Mouse (Mus musculus): ENCODE results near the gene Csnk1d. TPM values are rescaled to one million over a fixed set of nuclear protein-coding genes. Genes with fewer than 3 reads are reported as not detected.

Csnk1d gene
- polyA plus RNA-seq, 1 experiment from 2014 or later: 150 TPM

DNA sequence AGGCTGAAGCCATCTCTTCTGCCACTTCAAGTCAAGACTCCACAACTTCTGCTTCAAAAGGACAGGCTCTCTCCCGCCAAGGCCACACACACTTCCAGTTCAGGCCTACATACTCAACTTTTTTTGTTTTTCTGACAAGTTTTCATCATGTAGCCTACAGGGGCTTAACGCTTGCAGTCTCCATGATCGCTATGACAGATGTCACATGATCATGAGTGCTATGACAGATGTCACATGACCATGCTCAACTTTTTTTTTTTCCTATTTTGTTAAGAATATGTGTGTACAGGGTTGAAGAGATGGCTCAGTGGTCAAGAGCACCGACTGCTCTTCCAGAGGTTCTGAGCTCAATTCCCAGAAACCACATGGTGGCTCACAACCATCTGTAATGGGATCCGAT, 73.4 kb downstream of the Csnk1d start:
- Histone ChIP-seq H3K9me3 (no peaks in the 10 kb centered on the region), H3K9ac (no peak overlapping the region), H3K4me3 (replicated peaks) (no peak overlapping the region), H3K4me2 (no peak overlapping the region), H3K36me3 (replicated peaks) (peaks cover 51% of the 10 kb centered on the region), H3K27me3 (no peaks in the 10 kb centered on the region), H3K4me1 (no peaks in the 10 kb centered on the region), H3K27ac (no peak overlapping the region)
- 91% methylated on average over 5 of the region's 5 CpGs for WGBS
- no peak for ATAC-seq (ENCODE audit: low FRiP score)

DNA sequence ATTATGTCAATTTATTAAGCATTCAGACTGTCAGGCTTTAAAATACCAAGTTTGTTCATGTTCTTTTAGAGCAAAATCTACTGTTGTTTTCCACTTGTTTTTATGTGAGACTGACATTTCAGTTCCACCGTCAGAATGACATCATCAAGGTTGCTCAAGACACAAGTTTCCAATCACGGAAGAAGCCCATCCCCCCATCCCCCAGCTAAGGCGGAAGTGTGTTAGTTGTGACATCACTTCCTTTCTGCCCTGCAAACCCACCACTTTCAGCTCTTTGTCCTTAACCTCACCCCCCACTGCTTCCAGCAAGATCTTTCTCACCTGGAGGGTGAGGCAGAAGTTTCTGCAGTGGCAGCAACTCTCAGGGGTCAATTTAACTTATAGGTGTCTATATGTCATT, 74.7 kb downstream of the Csnk1d start:
- Histone ChIP-seq H3K9ac (no peak overlapping the region), H3K4me3 (replicated peaks) (no peak overlapping the region), H3K27me3 (no peaks in the 10 kb centered on the region), H3K4me2 (no peak overlapping the region), H3K9me3 (no peaks in the 10 kb centered on the region), H3K27ac (no peak overlapping the region), H3K36me3 (replicated peaks) (peaks cover 45% of the 10 kb centered on the region), H3K4me1 (no peaks in the 10 kb centered on the region)
- 72% methylated on average over 3 of the region's 3 CpGs for WGBS
- no peak for ATAC-seq (ENCODE audit: low FRiP score)

GRCm38 (mm10) chr11:120913796-120914195, 77.3 kb downstream of the Csnk1d start:
- 93% methylated on average over 4 of the region's 4 CpGs for WGBS
- Histone ChIP-seq H3K4me2 (no peak overlapping the region), H3K27ac (no peak overlapping the region), H3K36me3 (replicated peaks) (peaks cover 21% of the 10 kb centered on the region), H3K4me1 (no peaks in the 10 kb centered on the region), H3K9ac (no peak overlapping the region), H3K9me3 (no peaks in the 10 kb centered on the region), H3K27me3 (no peaks in the 10 kb centered on the region), H3K4me3 (replicated peaks) (no peak overlapping the region)
- ATAC-seq (ENCODE audit: low FRiP score): no peak

Other genes with a start within 250 kb of the Csnk1d start
- 5.2 and 6.1 TPM in 2 replicates for gene Hmga1b, start 228.5 kb downstream of the Csnk1d start, polyA plus RNA-seq (2016; fragmentation: Nextera tagmentation; extraction: Ambion mirVana)
- 58.1 and 63.7 TPM in 2 replicates for gene Rfng, start 207.1 kb downstream of the Csnk1d start, polyA plus RNA-seq (2016; fragmentation: Nextera tagmentation; extraction: Ambion mirVana)
- 246 and 247 TPM in 2 replicates for gene Gps1, start 207.1 kb downstream of the Csnk1d start, polyA plus RNA-seq (2016; fragmentation: Nextera tagmentation; extraction: Ambion mirVana)
- 67.9 and 69.6 TPM in 2 replicates for gene Dus1l, start 194.9 kb downstream of the Csnk1d start, polyA plus RNA-seq (2016; fragmentation: Nextera tagmentation; extraction: Ambion mirVana)
- gene Fasn, start 166.8 kb downstream of the Csnk1d start, polyA plus RNA-seq (2016; fragmentation: Nextera tagmentation; extraction: Ambion mirVana): 118 and 139 TPM in 2 replicates
- 6.7 and 8.8 TPM in 2 replicates for gene Ccdc57, start 58.5 kb downstream of the Csnk1d start, polyA plus RNA-seq (2016; fragmentation: Nextera tagmentation; extraction: Ambion mirVana)
- 34.2 and 36.4 TPM in 2 replicates for gene Slc16a3, start 42.9 kb downstream of the Csnk1d start, polyA plus RNA-seq (2016; fragmentation: Nextera tagmentation; extraction: Ambion mirVana)
- not detected in 2 replicates for gene Cd7, start 48.1 kb upstream of the Csnk1d start, polyA plus RNA-seq (2016; fragmentation: Nextera tagmentation; extraction: Ambion mirVana)
- not detected in 2 replicates for gene Sectm1b, start 72.2 kb upstream of the Csnk1d start, polyA plus RNA-seq (2016; fragmentation: Nextera tagmentation; extraction: Ambion mirVana)
- gene Sectm1a, start 89.9 kb upstream of the Csnk1d start, polyA plus RNA-seq (2016; fragmentation: Nextera tagmentation; extraction: Ambion mirVana): not detected in 2 replicates
- 0.09 TPM in 1 of 2 replicates, not detected in the other for gene Tex19.2, start 127.3 kb upstream of the Csnk1d start, polyA plus RNA-seq (2016; fragmentation: Nextera tagmentation; extraction: Ambion mirVana)
- not detected in 2 replicates for gene Tex19.1, start 154.8 kb upstream of the Csnk1d start, polyA plus RNA-seq (2016; fragmentation: Nextera tagmentation; extraction: Ambion mirVana)
- gene Uts2r, start 168.9 kb upstream of the Csnk1d start, polyA plus RNA-seq (2016; fragmentation: Nextera tagmentation; extraction: Ambion mirVana): not detected in 2 replicates
- 7.9 and 8.4 TPM in 2 replicates for gene Hexdc, start 213.1 kb upstream of the Csnk1d start, polyA plus RNA-seq (2016; fragmentation: Nextera tagmentation; extraction: Ambion mirVana)
- 16.1 and 19.7 TPM in 2 replicates for gene Ogfod3, start 213.4 kb upstream of the Csnk1d start, polyA plus RNA-seq (2016; fragmentation: Nextera tagmentation; extraction: Ambion mirVana)
- 33.3 and 34.0 TPM in 2 replicates for gene Cybc1, start 238.0 kb upstream of the Csnk1d start, polyA plus RNA-seq (2016; fragmentation: Nextera tagmentation; extraction: Ambion mirVana)
- 65.0 and 72.4 TPM in 2 replicates for gene Narf, start 245.9 kb upstream of the Csnk1d start, polyA plus RNA-seq (2016; fragmentation: Nextera tagmentation; extraction: Ambion mirVana)

Data from forebrain, embryonic 12.5 days (tissue).